Mouse (Mus musculus) midbrain, embryonic 13.5 days (tissue): ENCODE measurements around the gene Kmt2d. TPM values are rescaled to one million over a fixed set of nuclear protein-coding genes. Genes with fewer than 3 reads are reported as not detected.
"Not testable (repeated sequence)": the region's sequence is repeated elsewhere in the genome, so short reads cannot be mapped to it uniquely, and the experiment has no call there.

ENCODE experiments used
- ATAC-seq: fragments of 200-750 bp; cut with Nextera tagmentation; 2 replicates; pipeline ENCODE4 v1.8.0; 2017; ENCODE audit warnings: mild to moderate bottlenecking, moderate TSS enrichment, moderate library complexity
- H3K27ac ChIP-seq: fragments of 300-500 bp; sonication (generic); 2 replicates; pipeline ENCODE4 v1.5.1; 2015; ENCODE audit warnings: inconsistent platforms, mild to moderate bottlenecking, moderate library complexity
- H3K27me3 ChIP-seq: fragments of 300-500 bp; sonication (generic); 2 replicates; pipeline ENCODE4 v1.6.1; 2015; ENCODE audit warnings: mild to moderate bottlenecking, inconsistent platforms
- H3K36me3 ChIP-seq: fragments of 300-500 bp; sonication (generic); 2 replicates; pipeline ENCODE4 v1.6.1; 2015; ENCODE audit warnings: mild to moderate bottlenecking, inconsistent platforms
- H3K4me1 ChIP-seq: fragments of 300-500 bp; sonication (generic); replicated peaks from 2 replicates; pipeline ENCODE4 v1.6.1; 2015; ENCODE audit warnings: inconsistent platforms
- H3K4me2 ChIP-seq: fragments of 300-500 bp; sonication (generic); replicated peaks from 2 replicates; pipeline ENCODE4 v1.6.1; 2015; ENCODE audit warnings: moderate library complexity, mild to moderate bottlenecking, inconsistent platforms
- H3K4me3 ChIP-seq: fragments of 300-500 bp; sonication (generic); replicated peaks from 2 replicates; pipeline ENCODE4 v1.5.1; 2015; ENCODE audit warnings: mild to moderate bottlenecking, inconsistent platforms
- H3K9ac ChIP-seq: fragments of 300-500 bp; sonication (generic); replicated peaks from 2 replicates; pipeline ENCODE4 v1.6.1; 2015; ENCODE audit warnings: mild to moderate bottlenecking, inconsistent platforms
- H3K9me3 ChIP-seq: fragments of 300-500 bp; sonication (generic); 2 replicates; pipeline ENCODE4 v1.6.1; 2016; ENCODE audit warnings: mild to moderate bottlenecking, inconsistent platforms
- WGBS: fragments of 180-500 bp; shearing (Covaris S2); methylation state at CpG from one replicate; pipeline ENCODE4 v1.1.7; 2015; 5-methylcytosine and 5-hydroxymethylcytosine counted together
- polyA plus RNA-seq: library from polyadenylated mRNA; unstranded; fragments of >200 nt; fragmentation: Nextera tagmentation; extraction: Ambion mirVana; gene quantifications from 2 replicates; pipeline ENCODE4 v1.2.1, GENCODE M21; 2015

Kmt2d gene
- polyA plus RNA-seq, 1 experiment from 2014 or later: 13.9 TPM

DNA sequence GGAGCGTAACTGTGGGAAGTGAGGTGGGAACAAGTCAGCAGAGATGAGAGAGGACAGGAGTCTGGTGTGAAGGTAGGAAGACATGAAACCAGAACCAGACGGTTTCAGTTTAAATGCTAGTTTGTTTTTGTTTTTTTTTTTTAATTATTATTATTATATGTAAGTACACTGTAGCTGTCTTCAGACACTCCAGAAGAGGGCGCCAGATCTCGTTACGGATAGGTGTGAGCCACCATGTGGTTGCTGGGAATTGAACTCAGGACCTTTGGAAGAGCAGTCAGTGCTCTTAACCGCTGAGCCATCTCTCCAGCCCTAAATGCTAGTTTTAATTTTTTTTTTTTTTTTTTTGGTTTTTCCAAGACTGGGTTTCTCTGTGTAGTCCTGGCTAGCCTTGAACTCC lies 60.8 kb downstream of the Kmt2d start:
- H3K4me3 ChIP-seq, H3K9ac ChIP-seq, H3K4me2 ChIP-seq, H3K9me3 ChIP-seq, ATAC-seq, H3K27ac ChIP-seq: not testable (repeated sequence)
- peaks cover 39% of the 10 kb centered on the region for H3K36me3 ChIP-seq
- H3K4me1 ChIP-seq: peaks cover 39% of the 10 kb centered on the region
- peaks cover 60% of the 10 kb centered on the region for H3K27me3 ChIP-seq
- 77% methylated on average over 6 of the region's 6 CpGs for WGBS

GRCm38 (mm10) chr15:98809390-98809789 lies 61.6 kb downstream of the Kmt2d start, which contains the start of gene Ddn:
Ddn (minus strand) TSS chr15:98809490.
- Histone ChIP-seq H3K9ac (peak within 1 kb of the TSS; percentile 59), H3K4me3 (peak within 1 kb of the TSS; percentile 48), H3K27me3 (peaks cover 68% of the 10 kb centered on the region), H3K36me3 (peaks cover 32% of the 10 kb centered on the region), H3K4me2 (peak within 1 kb of the TSS; percentile 63), H3K27ac (no peak within 1 kb of the TSS), H3K4me1 (peaks cover 47% of the 10 kb centered on the region), H3K9me3 (no peaks in the 10 kb centered on the region)
- 54% methylated on average over 3 of the region's 3 CpGs for WGBS
- no peak for ATAC-seq

DNA sequence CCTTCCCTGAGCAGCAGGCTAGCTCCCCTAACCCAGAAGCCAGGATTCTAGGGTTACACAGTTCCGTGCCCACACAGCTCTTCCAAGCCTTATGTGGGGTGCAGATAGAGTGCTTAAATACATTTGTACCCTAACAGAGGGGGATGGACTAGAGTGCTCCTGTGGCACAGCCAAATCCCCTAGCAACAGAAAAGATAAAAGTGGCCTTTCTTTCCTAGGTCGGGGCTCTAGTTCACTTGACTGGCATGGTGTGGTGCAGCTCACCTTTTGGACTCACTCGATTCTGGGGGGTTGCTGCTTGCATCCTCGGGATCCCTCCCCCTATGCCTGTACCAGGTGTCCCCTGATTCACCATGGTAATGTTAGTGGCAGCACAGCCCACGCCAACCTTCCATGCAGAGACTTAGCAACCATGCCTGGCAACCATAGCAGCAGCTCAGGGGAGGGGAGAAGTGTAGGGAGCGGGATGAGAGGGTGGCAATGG lies 62.3 kb downstream of the Kmt2d start:
- H3K9ac ChIP-seq: peak overlapping the region; percentile 59; the same call in 1 of the 2 replicates
- no peaks in the 10 kb centered on the region for H3K9me3 ChIP-seq
- ATAC-seq: no peak
- no peak overlapping the region for H3K27ac ChIP-seq
- peaks cover 49% of the 10 kb centered on the region for H3K4me1 ChIP-seq
- H3K4me3 ChIP-seq: peak overlapping the region; percentile 48
- peaks cover 25% of the 10 kb centered on the region for H3K36me3 ChIP-seq
- WGBS: 6% methylated on average over 6 of the region's 6 CpGs
- peak overlapping the region; percentile 63 for H3K4me2 ChIP-seq
- peaks cover 75% of the 10 kb centered on the region for H3K27me3 ChIP-seq

DNA sequence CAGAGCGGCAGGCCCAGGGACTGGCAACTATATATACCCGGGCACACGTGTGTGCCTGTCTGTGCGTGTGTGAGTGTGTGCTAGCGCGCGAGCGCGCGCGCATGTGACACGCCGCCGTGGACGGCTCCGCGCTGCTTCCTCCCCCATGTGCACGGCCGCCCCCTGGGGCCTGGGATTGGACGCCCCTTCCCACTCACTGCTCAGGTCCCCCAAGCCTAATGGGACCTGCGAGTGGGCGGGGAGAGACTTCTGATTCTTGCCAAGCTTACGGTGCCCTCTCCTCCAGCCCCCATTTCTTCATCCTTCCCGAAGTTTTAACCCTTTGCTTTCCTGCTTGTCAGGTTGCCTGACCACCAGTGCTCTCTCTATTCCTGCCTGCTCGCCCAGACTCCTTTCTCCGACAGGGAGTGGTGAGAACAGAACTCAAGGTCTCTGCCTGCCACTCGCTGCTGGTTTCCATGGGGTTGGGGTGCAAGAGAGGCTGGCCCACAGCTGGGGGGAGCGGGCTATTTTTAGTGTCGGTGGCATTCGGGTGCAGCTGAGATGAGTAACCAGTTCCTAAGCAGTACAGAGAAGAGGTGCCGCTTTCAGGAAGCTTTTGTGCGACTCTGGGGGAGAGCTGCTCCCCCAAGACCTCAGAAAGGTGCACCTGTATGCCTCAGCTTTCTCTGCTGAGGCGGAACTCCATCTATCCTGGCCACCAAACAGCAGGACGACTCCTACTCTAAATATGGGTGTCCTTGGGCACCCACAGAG lies 62.9 kb downstream of the Kmt2d start:
- peak; percentile 49 for ATAC-seq
- Histone ChIP-seq H3K9ac (peak overlapping the region; percentile 59), H3K36me3 (peaks cover 19% of the 10 kb centered on the region), H3K4me3 (peak overlapping the region; percentile 48), H3K4me1 (peaks cover 51% of the 10 kb centered on the region), H3K27ac (no peak overlapping the region), H3K27me3 (peaks cover 81% of the 10 kb centered on the region), H3K4me2 (peak overlapping the region; percentile 63), H3K9me3 (no peaks in the 10 kb centered on the region)
- WGBS: 1% methylated on average over 33 of the region's 34 CpGs

DNA sequence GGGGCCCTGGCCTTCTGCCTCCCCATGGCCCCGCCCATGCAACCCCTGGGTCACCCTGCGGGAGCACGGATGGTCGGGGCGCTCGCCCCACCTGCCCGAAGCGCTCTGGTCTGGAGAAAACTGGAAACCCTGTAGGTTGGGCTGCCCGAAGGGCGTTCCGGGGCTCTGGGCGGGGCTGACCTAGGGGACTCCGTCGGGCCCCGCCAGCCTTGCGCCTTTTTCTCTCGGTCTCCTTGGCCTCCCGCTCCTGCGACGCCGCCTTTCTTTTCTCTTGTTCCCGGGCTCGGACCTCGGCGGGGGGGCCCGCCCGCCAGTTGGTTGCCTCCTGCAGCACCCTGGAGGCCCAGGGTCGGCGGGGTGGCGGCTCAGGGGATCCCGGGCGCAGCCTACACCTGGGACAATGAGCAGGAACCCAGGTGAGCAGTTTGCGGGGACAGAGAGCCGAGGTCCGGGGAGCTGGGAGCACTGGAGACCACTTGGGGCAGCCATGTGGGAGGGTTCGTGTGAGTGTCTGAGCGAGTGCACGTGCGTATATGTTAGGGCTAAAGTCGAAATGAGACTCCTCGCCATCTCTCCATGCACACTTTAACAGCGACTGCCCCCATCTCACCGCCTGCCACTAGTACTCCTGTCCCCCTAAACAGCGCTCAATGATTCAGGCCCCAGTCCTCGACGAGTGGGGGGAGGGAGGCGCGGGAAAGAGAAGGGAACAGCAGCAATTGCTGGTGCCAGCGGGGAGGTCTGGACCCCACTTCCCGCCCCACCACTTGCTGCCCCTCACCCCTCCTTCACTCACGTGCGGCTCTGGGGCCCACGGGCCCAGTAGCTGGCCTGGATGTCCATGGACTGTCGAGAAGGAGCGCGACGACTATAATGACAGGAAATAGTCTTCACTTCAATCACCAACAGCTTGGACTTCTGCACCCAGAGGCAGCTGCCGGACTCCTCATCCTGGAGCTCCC lies 63.9 kb downstream of the Kmt2d start:
- WGBS: under 1% methylated on average over 58 of the region's 58 CpGs
- ATAC-seq: 0 out of 2 replicates have a peak, but pooled peaks have one; percentile 3
- Histone ChIP-seq H3K4me1 (peaks cover 53% of the 10 kb centered on the region), H3K27me3 (peaks cover 91% of the 10 kb centered on the region), H3K36me3 (0 out of 2 replicates have a peak, but pooled peaks cover 11% of the 10 kb centered on the region), H3K4me2 (peak overlapping the region; percentile 63), H3K27ac (no peak overlapping the region), H3K9me3 (no peaks in the 10 kb centered on the region), H3K9ac (peak overlapping the region; percentile 59), H3K4me3 (peak overlapping the region; percentile 48)

DNA sequence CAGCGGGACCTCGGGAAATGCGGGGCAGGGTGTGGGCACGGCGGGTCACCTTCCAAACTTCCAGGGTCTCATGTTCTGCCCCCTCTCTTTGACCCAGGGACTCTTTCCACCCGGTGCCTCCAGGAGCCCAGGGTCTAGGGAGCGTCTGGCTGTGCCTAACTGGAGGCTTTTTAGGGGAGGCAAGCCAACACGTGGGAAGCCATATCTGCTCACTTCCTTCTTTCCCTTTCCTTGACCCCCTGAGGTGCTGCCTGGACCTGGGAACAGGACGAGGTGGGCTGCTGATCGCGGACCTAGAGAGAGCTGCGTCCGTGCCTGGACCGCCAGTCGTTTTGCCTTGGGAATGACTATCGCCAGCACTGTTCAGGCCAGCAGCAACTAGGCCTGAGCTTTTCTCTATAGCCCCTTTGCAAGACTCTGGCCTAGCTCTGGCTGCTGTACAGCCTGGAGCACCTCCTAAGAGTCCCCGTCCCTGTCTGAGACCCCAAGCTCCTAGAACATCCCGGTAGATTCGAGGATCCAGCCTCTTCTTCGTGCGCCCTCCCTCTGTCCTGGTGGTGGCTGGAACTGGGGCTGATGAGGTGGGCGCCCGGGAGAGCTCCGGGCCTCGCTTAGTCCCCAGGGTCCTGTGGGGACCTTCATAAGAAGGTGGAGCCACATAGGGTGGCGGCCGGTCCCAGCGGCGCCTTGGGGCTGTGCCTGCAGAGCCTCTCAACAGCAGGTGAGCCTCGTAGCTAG lies 64.8 kb downstream of the Kmt2d start:
- peaks cover 100% of the 10 kb centered on the region for H3K27me3 ChIP-seq
- WGBS: 3% methylated on average over 30 of the region's 30 CpGs
- ATAC-seq: 0 out of 2 replicates have a peak, but pooled peaks have one; percentile 10
- no peaks in the 10 kb centered on the region for H3K9me3 ChIP-seq
- peaks cover 53% of the 10 kb centered on the region for H3K4me1 ChIP-seq
- no peak overlapping the region; the same call in 1 of the 2 replicates for H3K9ac ChIP-seq
- peak overlapping the region; percentile 48 for H3K4me3 ChIP-seq
- 0 out of 2 replicates have a peak, but pooled peaks cover 5% of the 10 kb centered on the region for H3K36me3 ChIP-seq
- peak overlapping the region; percentile 63 for H3K4me2 ChIP-seq
- H3K27ac ChIP-seq: no peak overlapping the region; the same call in 1 of the 2 replicates

DNA sequence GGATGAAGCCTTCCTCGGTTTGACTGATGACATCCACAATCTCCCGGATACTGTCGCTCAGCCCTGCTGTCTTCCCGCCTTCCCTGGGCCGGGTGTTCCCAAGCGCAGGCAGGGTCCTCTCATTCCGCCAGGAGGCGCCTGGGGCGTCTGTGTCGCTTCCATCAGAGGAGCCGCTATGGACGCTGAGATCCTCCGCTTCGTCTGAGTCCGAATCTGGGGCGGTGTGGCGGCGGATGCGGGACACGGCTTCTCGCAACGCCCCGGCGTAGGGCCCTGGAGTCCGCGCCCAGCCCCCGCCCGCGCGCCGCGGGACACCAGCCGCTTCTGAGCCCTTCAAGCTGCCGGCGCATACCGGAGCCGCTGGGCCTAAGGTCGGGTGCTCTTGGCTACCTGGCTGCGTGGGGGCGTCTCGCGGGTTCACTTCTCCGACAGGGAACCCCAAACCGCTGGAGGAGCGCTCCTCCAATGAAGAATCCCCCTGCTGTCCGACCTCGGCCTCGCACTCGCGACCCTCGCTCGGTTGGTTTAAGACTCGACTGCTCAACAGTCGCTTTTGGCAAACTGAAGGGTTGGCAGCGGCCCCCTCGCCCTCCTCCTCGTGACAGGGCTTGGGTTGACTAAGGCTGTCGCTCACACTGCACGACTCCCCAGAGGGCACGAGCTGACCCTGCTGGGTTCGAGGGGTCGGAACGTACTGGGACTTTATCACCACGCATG lies 65.5 kb downstream of the Kmt2d start:
- H3K36me3 ChIP-seq: no peaks in the 10 kb centered on the region
- WGBS: under 1% methylated on average over 64 of the region's 64 CpGs
- H3K4me3 ChIP-seq: peak overlapping the region; percentile 48
- no peak overlapping the region for H3K27ac ChIP-seq
- peak; percentile 55 for ATAC-seq
- H3K9ac ChIP-seq: peak overlapping the region; percentile 53
- H3K4me2 ChIP-seq: peak overlapping the region; percentile 62
- no peaks in the 10 kb centered on the region for H3K9me3 ChIP-seq
- peaks cover 53% of the 10 kb centered on the region for H3K4me1 ChIP-seq
- H3K27me3 ChIP-seq: peaks cover 100% of the 10 kb centered on the region

- Histone ChIP-seq H3K27ac (no peak overlapping the region), H3K9ac (no peak overlapping the region), H3K9me3 (no peaks in the 10 kb centered on the region), H3K27me3 (peaks cover 100% of the 10 kb centered on the region), H3K36me3 (no peaks in the 10 kb centered on the region), H3K4me1 (peaks cover 52% of the 10 kb centered on the region), H3K4me3 (peak overlapping the region; percentile 21; the same call in 1 of the 2 replicates), H3K4me2 (peak overlapping the region; percentile 32; the same call in 1 of the 2 replicates)
- WGBS: under 1% methylated on average over 32 of the region's 32 CpGs
- ATAC-seq: 0 out of 2 replicates have a peak, but pooled peaks have one; percentile 16
Observed at GRCm38 (mm10) chr15:98804054-98804453, 67.0 kb downstream of the Kmt2d start.

DNA sequence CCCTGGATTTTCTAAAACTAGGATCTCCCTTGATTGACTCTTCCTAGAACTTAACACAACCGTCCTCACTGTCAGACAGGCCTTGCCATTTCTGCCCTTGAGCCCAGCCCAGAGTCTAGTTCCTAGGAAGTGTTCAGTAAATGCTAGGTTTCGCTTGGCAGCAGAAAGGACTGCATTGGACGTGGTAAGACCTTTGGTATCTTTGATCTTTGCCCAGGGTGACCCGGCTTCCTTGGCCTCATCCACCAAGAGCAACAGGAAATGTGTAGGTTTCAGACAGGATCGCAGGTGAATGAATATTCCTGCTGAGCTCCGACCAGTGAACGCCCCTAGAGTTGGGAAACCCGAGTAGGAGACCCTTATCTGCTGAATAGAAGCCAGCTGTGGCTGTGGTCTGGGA lies 68.1 kb downstream of the Kmt2d start:
- 7% methylated on average over 8 of the region's 8 CpGs for WGBS
- Histone ChIP-seq H3K4me1 (peaks cover 52% of the 10 kb centered on the region), H3K36me3 (no peaks in the 10 kb centered on the region), H3K27me3 (peaks cover 100% of the 10 kb centered on the region), H3K9me3 (no peaks in the 10 kb centered on the region), H3K4me2 (no peak overlapping the region), H3K4me3 (no peak overlapping the region), H3K9ac (no peak overlapping the region), H3K27ac (no peak overlapping the region)
- no peak for ATAC-seq

DNA sequence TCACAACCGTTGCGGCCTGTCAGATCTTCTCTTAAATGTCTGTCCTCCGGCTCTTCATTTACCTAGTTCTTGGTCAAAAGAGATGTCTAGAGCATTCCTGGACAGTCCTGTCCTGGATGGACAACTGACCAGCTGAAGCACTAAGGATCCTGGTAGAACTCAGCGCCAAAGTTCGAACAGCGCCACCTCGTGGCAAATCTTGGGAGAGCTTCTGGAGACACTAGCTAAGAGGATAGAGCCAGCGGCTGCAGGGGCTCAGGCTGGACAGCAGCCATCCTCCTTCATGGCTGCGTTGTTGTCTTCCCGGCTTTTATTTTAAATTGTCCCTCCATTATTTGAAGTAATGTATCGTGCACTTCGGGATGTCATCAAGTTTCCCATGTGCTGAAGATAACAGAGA lies 71.6 kb downstream of the Kmt2d start:
- Histone ChIP-seq H3K4me3 (no peak overlapping the region), H3K27ac (no peak overlapping the region), H3K27me3 (peaks cover 97% of the 10 kb centered on the region), H3K4me2 (no peak overlapping the region), H3K9ac (no peak overlapping the region), H3K36me3 (no peaks in the 10 kb centered on the region), H3K4me1 (peaks cover 35% of the 10 kb centered on the region), H3K9me3 (no peaks in the 10 kb centered on the region)
- 9% methylated on average over 12 of the region's 12 CpGs for WGBS
- ATAC-seq: no peak

DNA sequence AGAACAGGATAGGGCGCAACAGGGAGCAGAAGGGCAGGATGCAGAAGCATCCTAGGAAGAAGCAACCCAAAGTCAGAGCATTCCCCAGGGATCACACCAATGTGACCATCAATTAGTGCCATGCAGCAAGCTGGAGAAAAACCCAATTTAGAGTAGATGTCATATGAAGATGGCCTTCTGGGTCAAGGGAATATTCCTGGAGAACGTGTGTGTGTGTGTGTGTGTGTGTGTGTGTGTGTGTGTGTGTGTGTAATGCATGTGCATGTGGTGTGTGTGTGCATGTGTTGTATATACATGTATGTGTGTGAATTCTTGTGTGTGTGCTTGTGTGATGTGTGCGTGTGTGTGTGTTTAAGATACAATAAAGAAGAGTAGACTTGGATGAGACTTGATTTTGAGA lies 72.1 kb downstream of the Kmt2d start:
- peaks cover 97% of the 10 kb centered on the region for H3K27me3 ChIP-seq
- WGBS: 57% methylated on average over 3 of the region's 3 CpGs
- H3K4me3 ChIP-seq: no peak overlapping the region
- no peak for ATAC-seq
- H3K27ac ChIP-seq: no peak overlapping the region
- no peak overlapping the region for H3K4me2 ChIP-seq
- no peaks in the 10 kb centered on the region for H3K9me3 ChIP-seq
- peaks cover 34% of the 10 kb centered on the region for H3K4me1 ChIP-seq
- H3K36me3 ChIP-seq: no peaks in the 10 kb centered on the region
- no peak overlapping the region for H3K9ac ChIP-seq
